Mouse (Mus musculus) intestine, embryonic 16.5 days (tissue): ENCODE measurements around the gene Acer2. TPM values are rescaled to one million over a fixed set of nuclear protein-coding genes. Genes with fewer than 3 reads are reported as not detected.
A peak's percentile ranks its signal among the peaks of the same experiment; 100 is the strongest.

Source experiments
- ATAC-seq: fragments of 200-750 bp; cut with Nextera tagmentation; 2 replicates; pipeline ENCODE4 v1.8.0; 2017; ENCODE audit warnings: moderate TSS enrichment, moderate library complexity
- H3K27ac ChIP-seq: fragments of 300-500 bp; sonication (generic); 2 replicates; pipeline ENCODE4 v1.5.1; 2014; ENCODE audit warnings: mild to moderate bottlenecking, low read length
- H3K27me3 ChIP-seq: fragments of 300-500 bp; sonication (generic); replicated peaks from 2 replicates; pipeline ENCODE4 v1.6.1; 2014; ENCODE audit warnings: low read length, control low read depth, mixed read lengths; ENCODE audit not compliant: control insufficient read depth, insufficient read depth
- H3K36me3 ChIP-seq: fragments of 300-500 bp; sonication (generic); 2 replicates; pipeline ENCODE4 v1.6.1; 2014; ENCODE audit warnings: low read length, control low read depth; ENCODE audit not compliant: control insufficient read depth, insufficient read depth
- H3K4me1 ChIP-seq: fragments of 300-500 bp; sonication (generic); 2 replicates; pipeline ENCODE4 v1.6.1; 2014; ENCODE audit warnings: low read length, control low read depth, mixed read lengths; ENCODE audit not compliant: control insufficient read depth, insufficient read depth
- H3K4me2 ChIP-seq: fragments of 300-500 bp; sonication (generic); 2 replicates; pipeline ENCODE4 v1.6.1; 2014; ENCODE audit warnings: low read depth, low read length, control low read depth
- H3K4me3 ChIP-seq: fragments of 300-500 bp; sonication (generic); 2 replicates; pipeline ENCODE4 v1.5.1; 2014; ENCODE audit warnings: mild to moderate bottlenecking, low read length
- H3K9ac ChIP-seq: fragments of 300-500 bp; sonication (generic); 2 replicates; pipeline ENCODE4 v1.6.1; 2014; ENCODE audit warnings: low read depth, low read length
- H3K9me3 ChIP-seq: fragments of 300-500 bp; sonication (generic); 2 replicates; pipeline ENCODE4 v1.6.1; 2016; ENCODE audit warnings: low read length, control low read depth; ENCODE audit not compliant: control insufficient read depth
- WGBS: fragments of 180-500 bp; shearing (Covaris S2); extraction: QIAGEN DNeasy Blood & Tissue Kit; methylation state at CpG from one replicate; pipeline ENCODE4 v1.1.7; 2014; 5-methylcytosine and 5-hydroxymethylcytosine counted together
- polyA plus RNA-seq: library from polyadenylated mRNA; unstranded; fragments of >200 nt; fragmentation: Nextera tagmentation; extraction: Ambion mirVana; gene quantifications from 2 replicates; pipeline ENCODE4 v1.2.1, GENCODE M21; 2015

The Acer2 gene
- polyA plus RNA-seq, 1 experiment from 2014 or later = 20.6 TPM

GRCm38 (mm10) chr4:86911576-86912341, 37.6 kb downstream of the Acer2 start:
- WGBS = 25% methylated on average over 18 of the region's 18 CpGs
- no peak overlapping the region for H3K4me3 ChIP-seq
- peaks cover 4% of the 10 kb centered on the region; the same call in 1 of the 2 replicates for H3K4me1 ChIP-seq
- H3K4me2 ChIP-seq = no peak overlapping the region
- H3K9me3 ChIP-seq = no peaks in the 10 kb centered on the region
- no peak overlapping the region for H3K27ac ChIP-seq
- H3K9ac ChIP-seq = no peak overlapping the region
- ATAC-seq = peak; percentile 94
- H3K36me3 ChIP-seq = no peaks in the 10 kb centered on the region
- no peaks in the 10 kb centered on the region for H3K27me3 ChIP-seq

GRCm38 (mm10) chr4:86912757-86913156, 38.6 kb downstream of the Acer2 start:
- Histone ChIP-seq H3K9ac (no peak overlapping the region), H3K4me3 (no peak overlapping the region), H3K9me3 (no peaks in the 10 kb centered on the region), H3K36me3 (no peaks in the 10 kb centered on the region), H3K27ac (no peak overlapping the region), H3K4me1 (peaks cover 4% of the 10 kb centered on the region; the same call in 1 of the 2 replicates), H3K27me3 (no peaks in the 10 kb centered on the region), H3K4me2 (no peak overlapping the region)
- 78% methylated on average over 7 of the region's 7 CpGs for WGBS
- no peak for ATAC-seq

GRCm38 (mm10) chr4:86916062-86916461, 41.9 kb downstream of the Acer2 start:
- WGBS = 72% methylated on average over 1 of the region's 1 CpGs
- H3K27me3 ChIP-seq = no peaks in the 10 kb centered on the region
- H3K4me3 ChIP-seq = no peak overlapping the region
- no peak for ATAC-seq
- H3K9ac ChIP-seq = no peak overlapping the region
- no peaks in the 10 kb centered on the region for H3K9me3 ChIP-seq
- no peaks in the 10 kb centered on the region for H3K36me3 ChIP-seq
- H3K27ac ChIP-seq = no peak overlapping the region
- no peak overlapping the region for H3K4me2 ChIP-seq
- H3K4me1 ChIP-seq = peaks cover 4% of the 10 kb centered on the region; the same call in 1 of the 2 replicates

- Histone ChIP-seq H3K27me3 (no peaks in the 10 kb centered on the region), H3K36me3 (no peaks in the 10 kb centered on the region), H3K4me1 (no peaks in the 10 kb centered on the region), H3K9ac (no peak overlapping the region), H3K4me2 (no peak overlapping the region), H3K4me3 (no peak overlapping the region), H3K27ac (no peak overlapping the region), H3K9me3 (no peaks in the 10 kb centered on the region)
- WGBS = 81% methylated on average over 3 of the region's 3 CpGs
- ATAC-seq = no peak
Observed at GRCm38 (mm10) chr4:86923476-86924055, 49.4 kb downstream of the Acer2 start.

- H3K36me3 ChIP-seq = no peaks in the 10 kb centered on the region
- H3K9me3 ChIP-seq = no peaks in the 10 kb centered on the region
- H3K9ac ChIP-seq = no peak overlapping the region
- WGBS = 11% methylated on average over 9 of the region's 9 CpGs
- H3K27me3 ChIP-seq = no peaks in the 10 kb centered on the region
- no peak overlapping the region for H3K4me2 ChIP-seq
- no peaks in the 10 kb centered on the region for H3K4me1 ChIP-seq
- ATAC-seq = no peak
- H3K4me3 ChIP-seq = no peak overlapping the region
- no peak overlapping the region for H3K27ac ChIP-seq
Observed at GRCm38 (mm10) chr4:86924804-86925458, 50.7 kb downstream of the Acer2 start.

- Histone ChIP-seq H3K4me1 (no peaks in the 10 kb centered on the region), H3K4me3 (no peak overlapping the region), H3K4me2 (no peak overlapping the region), H3K36me3 (no peaks in the 10 kb centered on the region), H3K27me3 (no peaks in the 10 kb centered on the region), H3K27ac (no peak overlapping the region), H3K9me3 (no peaks in the 10 kb centered on the region), H3K9ac (no peak overlapping the region)
- WGBS = 78% methylated on average over 3 of the region's 3 CpGs
- no peak for ATAC-seq
Observed at GRCm38 (mm10) chr4:86926997-86927396, 52.8 kb downstream of the Acer2 start.

GRCm38 (mm10) chr4:86930101-86930635, 56.0 kb downstream of the Acer2 start:
- peak; percentile 34 for ATAC-seq
- no peaks in the 10 kb centered on the region for H3K9me3 ChIP-seq

GRCm38 (mm10) chr4:86930636-86931456, 56.6 kb downstream of the Acer2 start:
- H3K9me3 ChIP-seq = no peaks in the 10 kb centered on the region
- H3K4me3 ChIP-seq = peak overlapping the region; percentile 50
- H3K27me3 ChIP-seq = no peaks in the 10 kb centered on the region
- H3K27ac ChIP-seq = peak overlapping the region; percentile 7; the same call in 1 of the 2 replicates
- peak; percentile 82 for ATAC-seq
- peak overlapping the region; percentile 56 for H3K4me2 ChIP-seq
- H3K36me3 ChIP-seq = no peaks in the 10 kb centered on the region; the same call in 1 of the 2 replicates
- 7% methylated on average over 33 of the region's 33 CpGs for WGBS
- no peaks in the 10 kb centered on the region for H3K4me1 ChIP-seq
- H3K9ac ChIP-seq = peak overlapping the region; percentile 70

More at GRCm38 (mm10) chr4:86930101-86930635, 56.0 kb downstream of the Acer2 start:
- Histone ChIP-seq H3K9ac (no peak overlapping the region; the same call in 1 of the 2 replicates), H3K36me3 (no peaks in the 10 kb centered on the region; the same call in 1 of the 2 replicates), H3K4me3 (peak overlapping the region; percentile 50), H3K4me1 (no peaks in the 10 kb centered on the region), H3K4me2 (peak overlapping the region; percentile 56), H3K27ac (no peak overlapping the region), H3K27me3 (no peaks in the 10 kb centered on the region)
- WGBS = 87% methylated on average over 7 of the region's 7 CpGs
